Mouse (Mus musculus) spleen, adult 2 months (tissue): ENCODE measurements around the gene Apba1. TPM values are rescaled to one million over a fixed set of nuclear protein-coding genes. Genes with fewer than 3 reads are reported as not detected.

ENCODE experiments used
- DNase-seq, 2 experiments: peaks; one replicate each; pipeline versions ENCODE4 v3.0.0 to v3.0.0-alpha.2; 2012 to 2021; ENCODE audit warnings: low spot score in 2 of 2, low read depth in 1 of 2
- H3K27ac ChIP-seq: fragments of 200-500 bp; 2 replicates; pipeline ENCODE4 v1.5.1; 2012; ENCODE audit warnings: low read length, inconsistent platforms; ENCODE audit not compliant: insufficient read depth
- H3K27me3 ChIP-seq: fragments of 200-500 bp; 2 replicates; pipeline ENCODE4 v1.6.1; 2012; ENCODE audit warnings: mild to moderate bottlenecking, moderate library complexity, low read length, inconsistent platforms; ENCODE audit not compliant: control insufficient read depth, insufficient read depth
- H3K36me3 ChIP-seq: fragments of 200-500 bp; 2 replicates; pipeline ENCODE4 v1.6.1; 2012; ENCODE audit warnings: mild to moderate bottlenecking, low read length, inconsistent platforms; ENCODE audit not compliant: control insufficient read depth, insufficient read depth
- H3K4me1 ChIP-seq: fragments of 200-500 bp; 2 replicates; pipeline ENCODE4 v1.6.1; 2011; ENCODE audit warnings: inconsistent platforms; ENCODE audit not compliant: control insufficient read depth, insufficient read depth, insufficient read length
- H3K4me3 ChIP-seq: fragments of 200-500 bp; 2 replicates; pipeline ENCODE4 v1.5.1; 2011; ENCODE audit warnings: mild to moderate bottlenecking, inconsistent platforms; ENCODE audit not compliant: insufficient read depth, insufficient read length; ENCODE audit errors: extremely low read depth
- CTCF ChIP-seq: fragments of 200-500 bp; IDR thresholded peaks from 2 replicates; pipeline ENCODE4 v1.5.1; 2011; ENCODE audit warnings: mild to moderate bottlenecking, inconsistent platforms; ENCODE audit not compliant: insufficient read depth, insufficient read length, insufficient replicate concordance; ENCODE audit errors: extremely low read depth
- POLR2A ChIP-seq: fragments of 200-500 bp; IDR thresholded peaks from 2 replicates; pipeline ENCODE4 v1.6.1; 2011; ENCODE audit warnings: low read depth, low read length, inconsistent platforms
- WGBS: fragments of 180-500 bp; shearing (Covaris S2); methylation state at CpG from one replicate; pipeline ENCODE4 v1.1.7; 2018; 5-methylcytosine and 5-hydroxymethylcytosine counted together
- polyA plus RNA-seq: library from polyadenylated mRNA; depleted of rRNA; stranded (reverse); fragments of >200 nt; gene quantifications from 2 replicates; pipeline ENCODE4 v1.2.3, GENCODE M21; 2012

Gene Apba1
- polyA plus RNA-seq, 1 experiment: 2.1 TPM

DNA sequence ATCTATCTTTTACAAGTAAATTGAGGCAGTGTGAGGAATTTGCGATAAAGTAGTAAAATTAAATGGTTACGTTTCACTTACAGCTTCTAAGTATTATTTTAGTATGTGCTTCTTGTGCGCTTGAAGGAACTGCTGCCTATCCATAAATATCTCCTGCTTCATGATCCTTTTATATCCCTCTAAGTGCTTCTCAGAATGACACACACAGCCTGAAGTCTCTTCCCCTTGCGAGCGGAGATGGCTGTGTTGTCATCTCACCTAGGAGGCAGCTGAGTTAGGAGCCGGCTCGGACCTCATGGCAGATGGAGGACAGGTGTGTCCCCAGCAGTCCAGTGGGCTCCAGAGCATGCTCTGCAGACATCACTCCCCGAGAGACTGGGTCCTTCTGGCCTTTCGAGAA, 163.9 kb downstream of the Apba1 start:
- no peak for DNase-seq
- Histone ChIP-seq H3K4me3 (no peak overlapping the region), H3K27me3 (no peaks in the 10 kb centered on the region), H3K27ac (no peak overlapping the region), H3K36me3 (no peaks in the 10 kb centered on the region), H3K4me1 (no peaks in the 10 kb centered on the region)
- 90% methylated on average over 9 of the region's 9 CpGs for WGBS
- no peak for TF ChIP-seq CTCF

DNA sequence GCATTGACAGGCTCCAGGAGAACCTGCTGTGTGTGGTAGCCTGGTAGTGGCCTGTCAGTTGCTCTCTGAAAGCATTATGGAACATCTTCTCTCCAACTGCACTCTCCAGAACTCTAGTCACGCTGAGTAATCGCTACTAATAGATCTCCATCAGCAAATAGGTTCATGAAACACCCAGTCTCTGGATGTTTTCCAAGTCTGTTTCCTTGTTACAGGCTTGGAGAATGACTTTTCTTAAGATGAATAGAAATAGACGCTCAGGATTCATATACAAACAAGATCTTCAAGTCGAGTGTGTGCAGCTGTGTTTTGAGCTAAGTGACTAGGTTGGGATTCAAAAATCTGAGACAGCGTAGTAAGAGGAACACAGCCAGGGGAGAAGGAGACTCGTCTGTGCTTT, 165.4 kb downstream of the Apba1 start:
- no peak overlapping the region for H3K27ac ChIP-seq
- H3K4me3 ChIP-seq: no peak overlapping the region
- no peaks in the 10 kb centered on the region for H3K4me1 ChIP-seq
- TF ChIP-seq CTCF (no peak), POLR2A (no peak)
- no peak for DNase-seq
- no peaks in the 10 kb centered on the region for H3K27me3 ChIP-seq
- H3K36me3 ChIP-seq: no peaks in the 10 kb centered on the region
- 76% methylated on average over 6 of the region's 6 CpGs for WGBS

DNA sequence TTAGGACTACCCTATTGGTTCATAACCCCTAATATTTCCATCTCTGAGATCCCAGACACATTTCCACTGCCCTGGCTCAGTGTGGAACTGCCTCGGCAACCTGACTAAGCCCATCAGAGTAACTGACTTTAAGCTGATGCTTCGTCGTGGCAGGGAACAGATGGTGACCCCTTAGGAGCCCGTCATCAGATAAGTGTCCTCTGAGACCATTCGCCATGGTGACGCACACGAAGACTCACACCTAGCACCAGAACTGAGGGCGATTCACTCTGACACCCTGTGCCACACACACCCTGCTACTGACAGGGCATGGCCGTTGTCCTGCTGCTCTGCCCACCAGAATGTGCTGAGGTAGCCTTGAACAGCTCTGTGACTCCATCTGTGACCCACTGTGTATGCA, 166.1 kb downstream of the Apba1 start:
- Histone ChIP-seq H3K36me3 (no peaks in the 10 kb centered on the region), H3K27ac (no peak overlapping the region), H3K4me3 (no peak overlapping the region), H3K27me3 (no peaks in the 10 kb centered on the region), H3K4me1 (no peaks in the 10 kb centered on the region)
- WGBS: 91% methylated on average over 9 of the region's 9 CpGs
- TF ChIP-seq POLR2A (no peak), CTCF (no peak)
- DNase-seq: no peak

DNA sequence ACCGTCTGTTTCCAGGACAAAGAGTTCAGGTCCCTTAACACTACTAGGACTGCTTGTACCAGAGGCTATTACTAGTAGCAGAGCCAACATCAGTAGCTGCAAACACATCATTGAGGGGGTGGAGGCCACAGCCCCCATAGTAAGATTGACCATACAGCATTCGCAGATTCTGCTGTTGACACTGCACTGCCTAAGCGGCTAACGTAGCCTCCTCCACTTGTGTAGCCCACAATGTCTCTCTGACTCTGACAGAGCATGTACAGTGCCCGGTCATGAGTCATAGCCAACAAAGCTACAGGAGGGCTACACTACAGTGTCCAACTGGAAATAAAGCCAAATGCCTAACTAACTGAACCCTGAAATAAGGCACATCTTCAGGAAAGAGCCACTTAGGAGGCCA, 166.9 kb downstream of the Apba1 start:
- DNase-seq: no peak
- TF ChIP-seq CTCF (no peak), POLR2A (no peak)
- WGBS: 97% methylated on average over 5 of the region's 5 CpGs
- H3K27me3 ChIP-seq: no peaks in the 10 kb centered on the region
- H3K4me3 ChIP-seq: no peak overlapping the region
- H3K36me3 ChIP-seq: no peaks in the 10 kb centered on the region
- H3K27ac ChIP-seq: no peak overlapping the region
- H3K4me1 ChIP-seq: no peaks in the 10 kb centered on the region

DNA sequence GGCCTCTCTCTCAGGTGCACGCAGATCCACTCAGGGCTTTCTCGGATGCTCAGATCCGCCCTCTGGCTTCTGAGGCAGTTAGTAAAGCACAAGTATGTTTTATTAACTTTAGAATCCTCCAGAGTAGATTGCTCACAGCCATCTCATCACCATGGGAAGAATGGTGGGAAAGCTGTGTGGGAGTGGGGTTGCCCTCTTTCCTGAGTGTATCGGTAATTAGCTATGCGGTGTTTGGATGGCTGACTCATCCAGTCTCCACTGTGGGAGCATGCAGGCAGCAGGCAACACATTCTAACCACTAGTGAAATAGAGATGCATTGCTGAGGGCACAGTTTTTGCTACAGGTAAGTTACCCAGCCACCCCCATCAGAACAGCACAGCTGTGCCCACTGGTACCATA, 172.1 kb downstream of the Apba1 start:
- no peak for DNase-seq
- TF ChIP-seq POLR2A (no peak), CTCF (no peak)
- 90% methylated on average over 5 of the region's 5 CpGs for WGBS
- H3K36me3 ChIP-seq: no peaks in the 10 kb centered on the region
- H3K4me3 ChIP-seq: no peak overlapping the region
- H3K27ac ChIP-seq: no peak overlapping the region
- H3K27me3 ChIP-seq: no peaks in the 10 kb centered on the region
- H3K4me1 ChIP-seq: no peaks in the 10 kb centered on the region

DNA sequence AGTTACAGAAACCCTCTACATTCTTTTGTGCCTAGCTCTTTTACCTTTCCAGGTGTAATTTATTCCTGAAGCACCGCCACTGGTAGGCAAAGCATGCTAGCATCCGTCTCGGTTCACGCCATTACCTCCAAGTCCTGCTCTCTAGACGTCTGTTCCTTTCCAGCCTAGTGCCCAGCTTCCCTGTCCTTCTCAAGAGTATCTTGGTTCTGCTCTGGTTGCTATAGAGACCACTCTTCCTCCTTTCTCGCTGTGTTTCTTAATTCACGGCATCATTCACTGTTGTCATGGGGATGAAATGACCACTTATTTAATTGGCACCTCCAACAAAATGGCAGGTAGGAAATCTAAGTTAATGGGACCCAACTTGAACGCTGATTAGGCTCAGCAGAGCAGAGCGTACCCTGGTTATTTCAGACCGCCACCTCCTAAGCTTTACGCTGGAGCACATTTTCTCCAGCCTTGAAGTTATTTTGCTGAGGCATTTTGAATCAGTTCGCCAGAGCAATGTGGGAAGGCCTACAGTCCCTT, 182.8 kb downstream of the Apba1 start:
- Histone ChIP-seq H3K27me3 (no peaks in the 10 kb centered on the region), H3K36me3 (no peaks in the 10 kb centered on the region), H3K4me3 (no peak overlapping the region), H3K4me1 (no peaks in the 10 kb centered on the region), H3K27ac (no peak overlapping the region)
- no peak for DNase-seq
- 82% methylated on average over 12 of the region's 12 CpGs for WGBS
- TF ChIP-seq CTCF: no peak
- no peak for TF ChIP-seq POLR2A

DNA sequence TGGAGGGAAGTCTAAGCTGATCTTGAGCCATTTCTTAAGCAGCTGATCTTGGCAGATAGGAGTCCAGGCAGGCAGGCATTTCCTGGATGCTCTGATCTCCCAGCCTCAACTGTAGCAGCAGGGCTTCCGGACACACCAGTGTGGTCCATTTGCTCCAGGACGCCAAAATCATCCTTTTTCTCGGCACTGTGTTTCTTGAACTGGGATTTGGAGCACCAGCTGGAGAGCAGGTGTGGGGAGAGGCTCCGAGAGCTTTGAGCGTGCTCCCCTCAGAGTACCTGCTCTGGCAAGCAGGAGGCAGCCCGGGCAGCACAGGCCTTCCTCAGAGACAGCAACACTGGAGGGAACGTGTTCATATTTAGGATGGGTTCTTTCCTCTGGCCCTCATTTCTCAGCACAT, 184.2 kb downstream of the Apba1 start:
- TF ChIP-seq CTCF (no peak), POLR2A (no peak)
- no peaks in the 10 kb centered on the region for H3K36me3 ChIP-seq
- H3K4me3 ChIP-seq: no peak overlapping the region
- 89% methylated on average over 7 of the region's 7 CpGs for WGBS
- no peak overlapping the region for H3K27ac ChIP-seq
- no peaks in the 10 kb centered on the region for H3K4me1 ChIP-seq
- H3K27me3 ChIP-seq: no peaks in the 10 kb centered on the region
- DNase-seq: no peak
